Mouse (Mus musculus): ENCODE measurements around the gene Ptprcap. TPM values are rescaled to one million over a fixed set of nuclear protein-coding genes. Genes with fewer than 3 reads are reported as not detected.

Gene Ptprcap
- polyA plus RNA-seq, 1 experiment from 2014 or later, result 0.82 TPM

DNA sequence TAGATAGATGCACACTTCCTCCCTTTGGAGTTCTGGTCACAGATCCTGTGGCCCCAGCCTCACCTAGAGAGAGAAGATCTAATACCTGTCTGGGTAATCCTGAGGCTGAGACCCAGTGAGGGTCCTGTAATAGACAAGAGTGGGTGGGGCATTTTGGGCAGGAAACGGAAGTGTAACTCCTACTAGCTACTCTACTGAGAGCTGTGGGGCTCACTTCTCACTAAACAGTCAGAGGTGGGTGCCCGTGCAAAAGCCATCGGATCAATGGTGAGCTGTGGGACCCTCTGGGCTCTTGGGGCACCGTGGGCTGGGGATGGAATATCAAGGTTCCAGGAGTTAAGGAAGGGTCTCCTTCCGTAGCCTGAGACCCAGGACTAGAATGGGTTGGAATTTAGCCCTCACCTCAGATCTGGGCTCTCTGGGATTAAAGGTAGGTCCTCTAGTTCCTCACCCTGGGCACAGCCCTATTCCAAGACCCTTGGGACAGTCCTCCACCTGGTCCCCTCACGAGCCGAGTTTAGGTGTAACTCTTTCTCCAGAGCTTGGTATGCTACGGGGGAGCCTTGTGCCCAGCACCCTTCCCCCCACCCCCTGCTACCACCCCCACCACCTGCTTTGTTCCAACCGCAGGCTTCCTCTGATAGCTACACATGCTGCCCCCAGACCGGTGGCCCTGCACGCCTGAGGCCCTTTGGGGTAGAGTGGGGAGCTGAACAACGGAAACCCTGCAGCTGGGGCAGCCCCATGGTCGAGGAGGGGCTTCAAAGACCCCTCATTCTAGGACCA lies 1.2 kb downstream of the Ptprcap start:
- H3K27ac ChIP-seq (replicated peaks in 1 of 2; ENCODE audit: control insufficient read depth in 1 of 2, insufficient read depth in 1 of 2, low read depth in 2 of 2, low read length in 2 of 2), result no peak overlapping the region
- no peaks in the 10 kb centered on the region for H3K27me3 ChIP-seq (ENCODE audit: control insufficient read depth, insufficient read depth, low read length)
- no peak overlapping the region for H3K4me2 ChIP-seq (ENCODE audit: low read length)
- no peaks in the 10 kb centered on the region for H3K9me3 ChIP-seq (ENCODE audit: control insufficient read depth, low read length)
- WGBS, result 74% methylated on average over 13 of the region's 13 CpGs
- no peak for ATAC-seq (ENCODE audit: insufficient number of reproducible peaks, insufficient read depth, low FRiP score, low read depth)
- peaks cover 90% of the 10 kb centered on the region for H3K36me3 ChIP-seq (ENCODE audit: control insufficient read depth, insufficient read depth, low read length)
- H3K9ac ChIP-seq (ENCODE audit: low read length), result no peak overlapping the region
- H3K4me1 ChIP-seq (ENCODE audit: control insufficient read depth in 2 of 2, insufficient read depth in 2 of 2, low read length in 2 of 2), result peaks cover 4 to 13% of the 10 kb centered on the region in 2 experiments
- no peak overlapping the region for H3K4me3 ChIP-seq (ENCODE audit: control insufficient read depth in 1 of 2, insufficient read depth in 1 of 2, low read depth in 1 of 2, low read length in 2 of 2)

GRCm38 (mm10) chr19:4155223-4156072 lies 2.0 kb downstream of the Ptprcap start:
- Histone ChIP-seq H3K36me3 (ENCODE audit: control insufficient read depth, insufficient read depth, low read length) (peaks cover 87% of the 10 kb centered on the region), H3K4me3 (ENCODE audit: control insufficient read depth in 1 of 2, insufficient read depth in 1 of 2, low read depth in 1 of 2, low read length in 2 of 2) (no peak overlapping the region), H3K4me2 (ENCODE audit: low read length) (no peak overlapping the region), H3K9me3 (ENCODE audit: control insufficient read depth, low read length) (no peaks in the 10 kb centered on the region), H3K27me3 (ENCODE audit: control insufficient read depth, insufficient read depth, low read length) (no peaks in the 10 kb centered on the region), H3K27ac (replicated peaks in 1 of 2; ENCODE audit: control insufficient read depth in 1 of 2, insufficient read depth in 1 of 2, low read depth in 2 of 2, low read length in 2 of 2) (no peak overlapping the region), H3K4me1 (ENCODE audit: control insufficient read depth in 2 of 2, insufficient read depth in 2 of 2, low read length in 2 of 2) (peaks cover 3 to 11% of the 10 kb centered on the region in 2 experiments; a peak in 3 of 4 replicates), H3K9ac (ENCODE audit: low read length) (no peak overlapping the region)
- ATAC-seq (ENCODE audit: insufficient number of reproducible peaks, insufficient read depth, low FRiP score, low read depth), result no peak
- WGBS, result 84% methylated on average over 6 of the region's 6 CpGs

DNA sequence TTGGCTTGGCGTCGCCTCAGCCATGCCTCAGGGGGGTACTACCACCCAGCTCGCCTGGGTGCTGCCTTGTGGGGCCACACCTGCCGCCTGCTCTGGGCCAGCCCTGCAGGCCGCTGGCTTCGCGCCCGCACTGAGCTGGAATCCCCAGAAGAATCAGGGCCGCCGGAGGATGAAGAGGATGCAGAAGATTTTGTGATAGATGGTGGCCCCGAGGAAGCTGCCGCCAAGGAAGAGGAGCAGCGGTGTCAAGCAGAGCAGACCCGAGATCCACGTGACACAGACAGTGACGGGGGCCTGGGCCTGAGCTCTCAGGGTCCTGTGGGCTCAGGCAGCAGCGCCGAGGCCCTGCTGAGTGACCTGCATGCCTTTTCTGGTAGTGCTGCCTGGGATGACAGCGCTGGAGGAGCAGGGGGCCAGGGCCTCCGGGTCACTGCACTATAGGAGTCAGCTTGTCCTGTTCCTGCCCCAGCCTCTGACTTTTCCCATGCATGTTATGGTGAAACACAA lies 2.7 kb downstream of the Ptprcap start:
- no peak overlapping the region for H3K9ac ChIP-seq (ENCODE audit: low read length)
- H3K4me3 ChIP-seq (ENCODE audit: control insufficient read depth in 1 of 2, insufficient read depth in 1 of 2, low read depth in 1 of 2, low read length in 2 of 2), result no peak overlapping the region
- H3K36me3 ChIP-seq (ENCODE audit: control insufficient read depth, insufficient read depth, low read length), result peaks cover 87% of the 10 kb centered on the region
- H3K27me3 ChIP-seq (ENCODE audit: control insufficient read depth, insufficient read depth, low read length), result no peaks in the 10 kb centered on the region
- no peak for ATAC-seq (ENCODE audit: insufficient number of reproducible peaks, insufficient read depth, low FRiP score, low read depth)
- no peaks in the 10 kb centered on the region for H3K9me3 ChIP-seq (ENCODE audit: control insufficient read depth, low read length)
- peaks cover 3 to 9% of the 10 kb centered on the region in 2 experiments; a peak in 3 of 4 replicates for H3K4me1 ChIP-seq (ENCODE audit: control insufficient read depth in 2 of 2, insufficient read depth in 2 of 2, low read length in 2 of 2)
- no peak overlapping the region for H3K27ac ChIP-seq (replicated peaks in 1 of 2; ENCODE audit: control insufficient read depth in 1 of 2, insufficient read depth in 1 of 2, low read depth in 2 of 2, low read length in 2 of 2)
- 65% methylated on average over 20 of the region's 20 CpGs for WGBS
- H3K4me2 ChIP-seq (ENCODE audit: low read length), result no peak overlapping the region

- peaks cover 2 to 3% of the 10 kb centered on the region in 2 experiments; a peak in 3 of 4 replicates for H3K4me1 ChIP-seq (ENCODE audit: control insufficient read depth in 2 of 2, insufficient read depth in 2 of 2, low read length in 2 of 2)
- no peaks in the 10 kb centered on the region for H3K9me3 ChIP-seq (ENCODE audit: control insufficient read depth, low read length)
- no peak overlapping the region for H3K9ac ChIP-seq (ENCODE audit: low read length)
- no peak overlapping the region for H3K27ac ChIP-seq (replicated peaks in 1 of 2; ENCODE audit: control insufficient read depth in 1 of 2, insufficient read depth in 1 of 2, low read depth in 2 of 2, low read length in 2 of 2)
- no peak overlapping the region for H3K4me3 ChIP-seq (ENCODE audit: control insufficient read depth in 1 of 2, insufficient read depth in 1 of 2, low read depth in 1 of 2, low read length in 2 of 2)
- peaks cover 88% of the 10 kb centered on the region for H3K36me3 ChIP-seq (ENCODE audit: control insufficient read depth, insufficient read depth, low read length)
- WGBS, result 85% methylated on average over 12 of the region's 12 CpGs
- no peak for ATAC-seq (ENCODE audit: insufficient number of reproducible peaks, insufficient read depth, low FRiP score, low read depth)
- no peak overlapping the region for H3K4me2 ChIP-seq (ENCODE audit: low read length)
- H3K27me3 ChIP-seq (ENCODE audit: control insufficient read depth, insufficient read depth, low read length), result no peaks in the 10 kb centered on the region
These were observed 3.4 kb downstream of the Ptprcap start for GRCm38 (mm10) chr19:4156771-4157170.

- Histone ChIP-seq H3K4me2 (ENCODE audit: low read length) (no peak overlapping the region), H3K9ac (ENCODE audit: low read length) (no peak overlapping the region), H3K27me3 (ENCODE audit: control insufficient read depth, insufficient read depth, low read length) (no peaks in the 10 kb centered on the region), H3K4me3 (ENCODE audit: control insufficient read depth in 1 of 2, insufficient read depth in 1 of 2, low read depth in 1 of 2, low read length in 2 of 2) (no peak overlapping the region), H3K4me1 (ENCODE audit: control insufficient read depth in 2 of 2, insufficient read depth in 2 of 2, low read length in 2 of 2) (peaks cover 4 to 8% of the 10 kb centered on the region in 2 experiments; a peak in 3 of 4 replicates), H3K27ac (replicated peaks in 1 of 2; ENCODE audit: control insufficient read depth in 1 of 2, insufficient read depth in 1 of 2, low read depth in 2 of 2, low read length in 2 of 2) (no peak overlapping the region), H3K36me3 (ENCODE audit: control insufficient read depth, insufficient read depth, low read length) (peaks cover 70% of the 10 kb centered on the region), H3K9me3 (ENCODE audit: control insufficient read depth, low read length) (no peaks in the 10 kb centered on the region)
- WGBS, result 90% methylated on average over 8 of the region's 8 CpGs
- no peak for ATAC-seq (ENCODE audit: insufficient number of reproducible peaks, insufficient read depth, low FRiP score, low read depth)
These were observed 5.6 kb downstream of the Ptprcap start for GRCm38 (mm10) chr19:4159049-4159448.

DNA sequence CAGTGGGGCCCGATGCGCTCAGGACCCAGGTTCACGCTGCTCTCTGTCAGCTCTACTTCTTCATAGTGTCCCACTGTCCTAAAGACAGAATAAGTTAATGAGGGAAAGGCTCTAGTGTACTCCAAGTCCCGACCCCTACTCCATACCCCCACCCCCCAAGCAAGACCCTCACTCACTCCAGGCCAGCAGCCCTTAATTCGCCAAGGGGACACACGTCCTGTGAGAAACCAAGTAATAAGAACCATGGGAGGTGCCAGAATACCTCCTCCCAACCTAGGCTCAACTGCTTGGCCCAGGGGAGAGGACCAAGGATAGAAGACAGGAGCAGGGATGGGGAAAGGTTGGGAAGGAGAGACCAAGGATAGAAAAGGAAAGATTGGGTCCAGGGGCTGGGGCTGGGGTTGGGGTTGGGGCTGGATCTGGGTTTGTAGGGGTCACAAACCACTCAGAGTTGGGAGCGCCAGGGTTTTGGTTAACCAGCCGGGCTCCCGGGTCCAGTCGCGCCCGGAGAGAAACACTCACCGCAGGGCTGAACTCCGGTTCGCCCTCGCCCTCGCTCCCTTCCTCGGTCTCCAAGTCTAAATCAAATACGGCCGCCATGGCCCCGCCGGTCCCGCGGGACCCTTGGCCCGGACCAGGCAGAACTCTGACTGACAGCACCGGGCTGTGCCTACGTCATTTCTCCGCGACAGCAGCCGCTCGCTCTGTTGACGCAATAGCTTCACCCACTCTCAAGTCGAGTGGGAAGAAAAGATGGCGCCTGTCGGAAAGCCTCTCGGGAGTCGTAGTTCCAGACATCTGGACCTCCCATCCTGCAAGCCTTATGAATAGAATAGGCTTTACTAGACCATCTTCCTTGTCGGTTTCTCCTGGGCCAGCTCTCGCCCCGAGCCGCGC lies 9.5 kb downstream of the Ptprcap start, which contains the start of gene Rps6kb2:
TSS of gene Rps6kb2 (minus strand) at position 709 of the 897 bp plus-strand sequence.
- WGBS, result 7% methylated on average over 42 of the region's 42 CpGs
- Histone ChIP-seq H3K4me2 (ENCODE audit: low read length) (peak within 1 kb of the TSS; percentile 95), H3K4me1 (ENCODE audit: control insufficient read depth in 2 of 2, insufficient read depth in 2 of 2, low read length in 2 of 2) (peaks cover 14 to 21% of the 10 kb centered on the region in 2 experiments; a peak in 3 of 4 replicates), H3K36me3 (ENCODE audit: control insufficient read depth, insufficient read depth, low read length) (peaks cover 39% of the 10 kb centered on the region), H3K9ac (ENCODE audit: low read length) (peak within 1 kb of the TSS; percentile 90), H3K4me3 (ENCODE audit: control insufficient read depth in 1 of 2, insufficient read depth in 1 of 2, low read depth in 1 of 2, low read length in 2 of 2) (peak within 1 kb of the TSS; percentile 63 to 78), H3K9me3 (ENCODE audit: control insufficient read depth, low read length) (no peaks in the 10 kb centered on the region), H3K27me3 (ENCODE audit: control insufficient read depth, insufficient read depth, low read length) (no peaks in the 10 kb centered on the region), H3K27ac (replicated peaks in 1 of 2; ENCODE audit: control insufficient read depth in 1 of 2, insufficient read depth in 1 of 2, low read depth in 2 of 2, low read length in 2 of 2) (peak within 1 kb of the TSS in 1 of 2 experiments; percentile 37; a peak in 1 of 4 replicates)
- peak; percentile 70 for ATAC-seq (ENCODE audit: insufficient number of reproducible peaks, insufficient read depth, low FRiP score, low read depth)

Measured in heart, embryonic 14.5 days (tissue).